Mouse (Mus musculus): ENCODE measurements around the gene Galr3.
"Not testable (repeated sequence)": the region's sequence is repeated elsewhere in the genome, so short reads cannot be mapped to it uniquely, and the experiment has no call there.

The Galr3 gene

GRCm38 (mm10) chr15:79041585-79041984 lies at the start of gene Galr3:
Gene Galr3, plus strand, starts transcription at chr15:79041885.
- no peak for ATAC-seq (ENCODE audit: low TSS enrichment)

- ATAC-seq (ENCODE audit: low TSS enrichment), result no peak
These were observed 49.5 kb upstream of the Galr3 start for GRCm38 (mm10) chr15:78992235-78992634.

GRCm38 (mm10) chr15:78992925-78993324 lies 48.8 kb upstream of the Galr3 start:
- ATAC-seq (ENCODE audit: low TSS enrichment), result no peak

- no peak for ATAC-seq (ENCODE audit: low TSS enrichment)
These were observed 45.8 kb upstream of the Galr3 start for GRCm38 (mm10) chr15:78995916-78996315.

- ATAC-seq (ENCODE audit: low TSS enrichment), result no peak
These were observed 45.0 kb upstream of the Galr3 start for GRCm38 (mm10) chr15:78996663-78997062.

- ATAC-seq (ENCODE audit: low TSS enrichment), result no peak
These were observed 43.3 kb upstream of the Galr3 start for GRCm38 (mm10) chr15:78998348-78998747.

GRCm38 (mm10) chr15:78999586-78999985 lies 42.1 kb upstream of the Galr3 start:
- ATAC-seq (ENCODE audit: low TSS enrichment), result no peak

GRCm38 (mm10) chr15:79000357-79000791 lies 41.3 kb upstream of the Galr3 start:
- no peak for ATAC-seq (ENCODE audit: low TSS enrichment)

GRCm38 (mm10) chr15:79001559-79001958 lies 40.1 kb upstream of the Galr3 start:
- no peak for ATAC-seq (ENCODE audit: low TSS enrichment)

GRCm38 (mm10) chr15:79002036-79002435 lies 39.6 kb upstream of the Galr3 start:
- ATAC-seq (ENCODE audit: low TSS enrichment), result no peak

- ATAC-seq (ENCODE audit: low TSS enrichment), result no peak
These were observed 38.6 kb upstream of the Galr3 start for GRCm38 (mm10) chr15:79003079-79003478.

GRCm38 (mm10) chr15:79005581-79005980 lies 36.1 kb upstream of the Galr3 start:
- no peak for ATAC-seq (ENCODE audit: low TSS enrichment)

- peak; percentile 47; the same call in 1 of the 2 replicates for ATAC-seq (ENCODE audit: low TSS enrichment)
These were observed 35.0 kb upstream of the Galr3 start for GRCm38 (mm10) chr15:79006638-79007037.

GRCm38 (mm10) chr15:79007059-79007458 lies 34.6 kb upstream of the Galr3 start:
- ATAC-seq (ENCODE audit: low TSS enrichment), result no peak

GRCm38 (mm10) chr15:79007836-79008235 lies 33.8 kb upstream of the Galr3 start:
- ATAC-seq (ENCODE audit: low TSS enrichment), result not testable (repeated sequence)

GRCm38 (mm10) chr15:79009734-79010133 lies 32.0 kb upstream of the Galr3 start:
- ATAC-seq (ENCODE audit: low TSS enrichment), result no peak

- ATAC-seq (ENCODE audit: low TSS enrichment), result no peak
These were observed 30.1 kb upstream of the Galr3 start for GRCm38 (mm10) chr15:79011550-79011949.

- ATAC-seq (ENCODE audit: low TSS enrichment), result no peak
These were observed 28.3 kb upstream of the Galr3 start for GRCm38 (mm10) chr15:79013382-79013781.

GRCm38 (mm10) chr15:79018191-79018590 lies 23.5 kb upstream of the Galr3 start:
- no peak for ATAC-seq (ENCODE audit: low TSS enrichment)

- no peak for ATAC-seq (ENCODE audit: low TSS enrichment)
These were observed 22.8 kb upstream of the Galr3 start for GRCm38 (mm10) chr15:79018886-79019285.

- ATAC-seq (ENCODE audit: low TSS enrichment), result no peak
These were observed 18.9 kb upstream of the Galr3 start for GRCm38 (mm10) chr15:79022671-79023230.

- ATAC-seq (ENCODE audit: low TSS enrichment), result no peak
These were observed 18.3 kb upstream of the Galr3 start for GRCm38 (mm10) chr15:79023366-79023765.

- no peak for ATAC-seq (ENCODE audit: low TSS enrichment)
These were observed 15.9 kb upstream of the Galr3 start for GRCm38 (mm10) chr15:79025687-79026308.

All from frontal cortex, adult (tissue).